Mouse (Mus musculus): ENCODE results near the gene Catsper1.

- TF ChIP-seq TAL1 (conservative IDR thresholded peaks at IDR 0.05; ENCODE audit: low read depth, low read length) (no peak), CTCF (IDR thresholded peaks at IDR 0.05; ENCODE audit: low read depth, low read length) (no peak)
Observed at GRCm38 (mm10) chr19:5334741-5335140, 800 bp upstream of the Catsper1 start.
